Comparison of ENCODE assay signal across 23 mouse cellular contexts in genomic region chr7:118614076-118614475, GRCm38 (mm10). TPM values are rescaled to one million over a fixed set of nuclear protein-coding genes. Genes with fewer than 3 reads are reported as not detected.
A peak's percentile ranks its signal among the peaks of the same experiment; 100 is the strongest.
DNase-seq lines count a peak whose midpoint lies in the region; ATAC-seq and TF ChIP-seq lines count a peak whose summit lies in the region.
"Had no signal": no experiment of that assay in that cellular context is flagged by ENCODE, and none has a peak within 500 bp of the region (broad histone marks: within the 10 kb centered on the region; RNA-seq: fewer than 3 reads in every experiment).

No protein-coding gene starts in this region.

- no peak overlapping the region for H3K4me3 ChIP-seq in hindbrain, postnatal 0 days (ENCODE audit: low read length)
- H3K4me3 ChIP-seq in hindbrain, embryonic 12.5 days, result no peak overlapping the region
- H3K4me3 ChIP-seq in midbrain, embryonic 10.5 days, result no peak overlapping the region
- no peak overlapping the region for H3K4me3 ChIP-seq in midbrain, embryonic 11.5 days (ENCODE audit: low read depth, low read length)
- H3K4me3 ChIP-seq: intestine, embryonic 15.5 days; limb, embryonic 10.5 days; megakaryocyte, embryonic 14.5 days; myocyte; stomach, embryonic 15.5 days had no signal

- H3K27me3 ChIP-seq in hindbrain, postnatal 0 days (ENCODE audit: insufficient read depth, low read length), result no peaks in the 10 kb centered on the region
- no peaks in the 10 kb centered on the region; the same call in 1 of the 2 replicates for H3K27me3 ChIP-seq in hindbrain, embryonic 12.5 days
- no peaks in the 10 kb centered on the region for H3K27me3 ChIP-seq in midbrain, embryonic 10.5 days (ENCODE audit: low read depth, poor library complexity, severe bottlenecking)
- H3K27me3 ChIP-seq in midbrain, embryonic 11.5 days (ENCODE audit: control insufficient read depth, insufficient read depth, low read length), result no peaks in the 10 kb centered on the region
- H3K27me3 ChIP-seq: intestine, embryonic 15.5 days; megakaryocyte, embryonic 14.5 days; stomach, embryonic 15.5 days had no signal

- H3K9me3 ChIP-seq in hindbrain, postnatal 0 days (ENCODE audit: low read length), result no peaks in the 10 kb centered on the region
- no peaks in the 10 kb centered on the region for H3K9me3 ChIP-seq in hindbrain, embryonic 12.5 days (replicated peaks)
- H3K9me3 ChIP-seq in midbrain, embryonic 10.5 days (replicated peaks), result no peaks in the 10 kb centered on the region
- no peaks in the 10 kb centered on the region for H3K9me3 ChIP-seq in midbrain, embryonic 11.5 days (ENCODE audit: control insufficient read depth, low read length)
- H3K9me3 ChIP-seq: intestine, embryonic 15.5 days; limb, embryonic 10.5 days; megakaryocyte, embryonic 14.5 days; stomach, embryonic 15.5 days had no signal

- H3K9ac ChIP-seq in hindbrain, postnatal 0 days (replicated peaks; ENCODE audit: low read length), result no peak overlapping the region
- H3K9ac ChIP-seq in hindbrain, embryonic 12.5 days, result no peak overlapping the region
- H3K9ac ChIP-seq in midbrain, embryonic 11.5 days (ENCODE audit: low read length), result no peak overlapping the region
- H3K9ac ChIP-seq: intestine, embryonic 15.5 days; stomach, embryonic 15.5 days had no signal

- no peaks in the 10 kb centered on the region for H3K4me1 ChIP-seq in hindbrain, postnatal 0 days (ENCODE audit: insufficient read depth, low read length)
- no peaks in the 10 kb centered on the region for H3K4me1 ChIP-seq in hindbrain, embryonic 12.5 days
- peaks cover 8% of the 10 kb centered on the region for H3K4me1 ChIP-seq in midbrain, embryonic 10.5 days
- H3K4me1 ChIP-seq in midbrain, embryonic 11.5 days (ENCODE audit: control insufficient read depth, insufficient read depth, low read length), result no peaks in the 10 kb centered on the region
- H3K4me1 ChIP-seq: limb, embryonic 10.5 days; megakaryocyte, embryonic 14.5 days; stomach, embryonic 15.5 days had no signal

- TF ChIP-seq CTCF in hindbrain, postnatal 0 days (IDR thresholded peaks at IDR 0.05; ENCODE audit: low read depth), result no peak

- no peaks in the 10 kb centered on the region for H3K36me3 ChIP-seq in hindbrain, postnatal 0 days (ENCODE audit: insufficient read depth, low read length)
- H3K36me3 ChIP-seq in hindbrain, embryonic 12.5 days, result no peaks in the 10 kb centered on the region
- no peaks in the 10 kb centered on the region for H3K36me3 ChIP-seq in midbrain, embryonic 10.5 days
- no peaks in the 10 kb centered on the region for H3K36me3 ChIP-seq in midbrain, embryonic 11.5 days (ENCODE audit: control insufficient read depth, insufficient read depth, low read length)
- H3K36me3 ChIP-seq: intestine, embryonic 15.5 days; limb, embryonic 10.5 days; stomach, embryonic 15.5 days had no signal

- no peak overlapping the region for H3K27ac ChIP-seq in hindbrain, postnatal 0 days
- H3K27ac ChIP-seq in hindbrain, embryonic 12.5 days, result no peak overlapping the region
- no peak overlapping the region for H3K27ac ChIP-seq in midbrain, embryonic 10.5 days (replicated peaks)
- no peak overlapping the region for H3K27ac ChIP-seq in midbrain, embryonic 11.5 days (ENCODE audit: low read depth, low read length)
- H3K27ac ChIP-seq: intestine, embryonic 15.5 days; limb, embryonic 10.5 days; stomach, embryonic 15.5 days had no signal

- ATAC-seq in hindbrain, postnatal 0 days, result no peak
- ATAC-seq in hindbrain, embryonic 12.5 days (ENCODE audit: low FRiP score), result no peak
- no peak for ATAC-seq in midbrain, embryonic 11.5 days (ENCODE audit: low FRiP score)
- ATAC-seq: forebrain, embryonic 14.5 days; intestine, embryonic 15.5 days had no signal

- DNase-seq in hindbrain, postnatal 0 days (ENCODE audit: low spot score), result no peak
- peak; percentile 21 for DNase-seq in midbrain, embryonic 10.5 days (ENCODE audit: low spot score)
- DNase-seq in midbrain, embryonic 11.5 days (ENCODE audit: low spot score, missing footprints), result no peak
- peak; percentile 18 to 40 for DNase-seq in kidney, postnatal 4 days
- peak; percentile 67 for DNase-seq in retina, postnatal 1 day
- no peak for DNase-seq in lung, postnatal 25 days (ENCODE audit: low spot score)
- DNase-seq: adrenal gland, postnatal 36 days; cerebellum, adult 18-20 months; cerebellum, postnatal 25 days; gastrocnemius, postnatal 14 days; lung, adult 18-20 months; lung, postnatal 14 days; thymus, adult 18-20 months; thymus, postnatal 4 days had no signal

- 20% methylated on average over 13 of the region's 13 CpGs for WGBS in hindbrain, postnatal 0 days
- WGBS in hindbrain, embryonic 12.5 days, result 46% methylated on average over 13 of the region's 13 CpGs
- WGBS in midbrain, embryonic 10.5 days, result 45% methylated on average over 13 of the region's 13 CpGs
- 34% methylated on average over 13 of the region's 13 CpGs for WGBS in midbrain, embryonic 11.5 days

- H3K4me2 ChIP-seq in hindbrain, postnatal 0 days (ENCODE audit: low read depth, low read length), result peak overlapping the region; percentile 29
- H3K4me2 ChIP-seq in hindbrain, embryonic 12.5 days (replicated peaks), result no peak overlapping the region
- no peak overlapping the region for H3K4me2 ChIP-seq in midbrain, embryonic 11.5 days
- H3K4me2 ChIP-seq: intestine, embryonic 15.5 days; liver, embryonic 11.5 days; stomach, embryonic 15.5 days had no signal

RNA-seq across cellular contexts. Expression of gene Tmc5, which starts 17.0 kb away (rescaled TPM):
- 0.29 and 0.73 TPM in 2 replicates for total RNA-seq in hindbrain, postnatal 0 days (2014; rRNA removed)
- polyA plus RNA-seq in hindbrain, postnatal 0 days (2015; fragmentation: Nextera tagmentation; extraction: Ambion mirVana), result 0.24 and 0.25 TPM in 2 replicates
- polyA plus RNA-seq in hindbrain, embryonic 12.5 days (2016; fragmentation: Nextera tagmentation; extraction: Ambion mirVana), result 0.10 and 0.55 TPM in 2 replicates
- polyA plus RNA-seq in midbrain, embryonic 10.5 days (2016; fragmentation: Nextera tagmentation; extraction: Ambion mirVana), result 0.19 and 0.39 TPM in 2 replicates
- 0.14 and 0.19 TPM in 2 replicates for polyA plus RNA-seq in midbrain, embryonic 11.5 days (2014; fragmentation: Nextera tagmentation; extraction: Ambion mirVana)
- total RNA-seq: adrenal gland, postnatal 36 days; hematopoietic stem cell, adult 5-6 weeks had no signal
- polyA plus RNA-seq: limb, embryonic 10.5 days; liver, embryonic 11.5 days; myocyte had no signal

RNA-seq across cellular contexts. Expression of gene Tmc7, which starts 29.5 kb away (rescaled TPM):
- 11.8 and 14.3 TPM in 2 replicates for total RNA-seq in hindbrain, postnatal 0 days (2014; rRNA removed)
- 4.9 and 5.3 TPM in 2 replicates for polyA plus RNA-seq in hindbrain, postnatal 0 days (2015; fragmentation: Nextera tagmentation; extraction: Ambion mirVana)
- 8.4 and 8.5 TPM in 2 replicates for polyA plus RNA-seq in hindbrain, embryonic 12.5 days (2016; fragmentation: Nextera tagmentation; extraction: Ambion mirVana)
- 7.4 and 7.6 TPM in 2 replicates for polyA plus RNA-seq in midbrain, embryonic 10.5 days (2016; fragmentation: Nextera tagmentation; extraction: Ambion mirVana)
- polyA plus RNA-seq in midbrain, embryonic 11.5 days (2014; fragmentation: Nextera tagmentation; extraction: Ambion mirVana), result 9.8 and 10.3 TPM in 2 replicates
- total RNA-seq: hematopoietic stem cell, adult 5-6 weeks had no signal

Comparison
In these comparisons a context has a peak if more than half of its experiments do, and no peak if none do; other contexts are left out.
1. DNase-seq: peak in midbrain, embryonic 10.5 days (single experiment), kidney, postnatal 4 days (2 of 2) and retina, postnatal 1 day (single experiment); none in hindbrain, postnatal 0 days (single experiment), midbrain, embryonic 11.5 days (single experiment) and lung, postnatal 25 days (single experiment).